Mouse (Mus musculus) MEL (cell line): ENCODE data around the gene Eftud2. TPM values are rescaled to one million over a fixed set of nuclear protein-coding genes. Genes with fewer than 3 reads are reported as not detected.

Source experiments
- DNase-seq: peaks from one replicate; pipeline ENCODE4 v3.0.0; 2011; ENCODE audit warnings: low read depth, low spot score
- H3K27ac ChIP-seq: 2 replicates; pipeline ENCODE4 v1.5.1; 2012; ENCODE audit warnings: low read depth, mild to moderate bottlenecking, control low read depth, low read length, moderate library complexity; ENCODE audit not compliant: control insufficient read depth
- H3K27me3 ChIP-seq, 2 experiments: fragments of 150-350 bp in 1 of 2; sonication (generic) in 1 of 2; 2 replicates each; pipeline ENCODE4 v1.6.1; 2012; ENCODE audit warnings: low read length in 2 of 2, mild to moderate bottlenecking in 2 of 2, improper control_type of control experiment in 1 of 2, moderate library complexity in 1 of 2; ENCODE audit not compliant: insufficient read depth in 2 of 2, control insufficient read depth in 1 of 2
- H3K36me3 ChIP-seq, 2 experiments: 2 replicates each; pipeline ENCODE4 v1.6.1; 2012 to 2014; ENCODE audit warnings: low read length in 2 of 2, improper control_type of control experiment in 1 of 2, inconsistent platforms in 1 of 2, mild to moderate bottlenecking in 1 of 2; ENCODE audit not compliant: insufficient read depth in 2 of 2, control insufficient read depth in 1 of 2
- H3K4me1 ChIP-seq, 2 experiments: fragments of 150-350 bp in 1 of 2; sonication (generic) in 1 of 2; 2 replicates each; pipeline ENCODE4 v1.6.1; 2012; ENCODE audit warnings: low read length in 2 of 2, improper control_type of control experiment in 1 of 2, mild to moderate bottlenecking in 1 of 2; ENCODE audit not compliant: insufficient read depth in 2 of 2, control insufficient read depth in 1 of 2
- H3K4me3 ChIP-seq, 2 experiments: fragments of 150-350 bp in 1 of 2; sonication (generic) in 1 of 2; 2 replicates each; pipeline ENCODE4 v1.5.1; 2012; ENCODE audit warnings: low read depth in 2 of 2, low read length in 2 of 2, mild to moderate bottlenecking in 2 of 2, moderate library complexity in 2 of 2, control low read depth in 1 of 2, improper control_type of control experiment in 1 of 2; ENCODE audit not compliant: control insufficient read depth in 1 of 2, insufficient read depth in 1 of 2
- H3K79me2 ChIP-seq: 2 replicates; pipeline ENCODE4 v1.6.1; 2012; ENCODE audit warnings: mild to moderate bottlenecking, low read length, moderate library complexity; ENCODE audit not compliant: control insufficient read depth, poor library complexity, insufficient read depth
- H3K9ac ChIP-seq: 2 replicates; pipeline ENCODE4 v1.6.1; 2012; ENCODE audit warnings: low read depth, mild to moderate bottlenecking, control low read depth, low read length, moderate library complexity; ENCODE audit not compliant: control insufficient read depth, poor library complexity, severe bottlenecking
- H3K9me3 ChIP-seq: fragments of 150-350 bp; sonication (generic); replicated peaks from 2 replicates; pipeline ENCODE4 v1.6.1; 2012; ENCODE audit warnings: mild to moderate bottlenecking, low read length, improper control_type of control experiment, moderate library complexity; ENCODE audit not compliant: insufficient read depth
- BHLHE40 ChIP-seq: IDR thresholded peaks from 2 replicates; pipeline ENCODE4 v1.6.1; 2012; ENCODE audit warnings: low read depth, mild to moderate bottlenecking, inconsistent platforms, low read length, improper control_type of control experiment, borderline replicate concordance
- CHD2 ChIP-seq: IDR thresholded peaks from 2 replicates; pipeline ENCODE4 v1.6.1; 2011; ENCODE audit warnings: low read length, improper control_type of control experiment
- CTCF ChIP-seq, 3 experiments: IDR thresholded peaks in 2 of 3; conservative IDR thresholded peaks in 1 of 3; 2 replicates each; pipeline ENCODE4 v1.5.1; 2011 to 2012; ENCODE audit warnings: low read length in 3 of 3, low read depth in 2 of 3, mild to moderate bottlenecking in 2 of 3, improper control_type of control experiment in 1 of 3, inconsistent platforms in 1 of 3, mixed read lengths in 1 of 3, moderate library complexity in 1 of 3; ENCODE audit not compliant: control insufficient read depth in 1 of 3, insufficient read depth in 1 of 3, poor library complexity in 1 of 3, severe bottlenecking in 1 of 3
- E2F4 ChIP-seq: IDR thresholded peaks from 2 replicates; pipeline ENCODE4 v1.6.1; 2011; ENCODE audit warnings: low read depth, low read length, improper control_type of control experiment, borderline replicate concordance
- ELF1 ChIP-seq: IDR thresholded peaks from 2 replicates; pipeline ENCODE4 v1.6.1; 2014; ENCODE audit warnings: low read depth, mild to moderate bottlenecking, inconsistent platforms, low read length, improper control_type of control experiment, moderate library complexity
- ETS1 ChIP-seq: IDR thresholded peaks from 2 replicates; pipeline ENCODE4 v1.6.1; 2012; ENCODE audit warnings: low read depth, mild to moderate bottlenecking, inconsistent platforms, low read length, improper control_type of control experiment, moderate library complexity
- GABPA ChIP-seq: IDR thresholded peaks from 2 replicates; pipeline ENCODE4 v1.6.1; 2012; ENCODE audit warnings: low read depth, mild to moderate bottlenecking, inconsistent platforms, low read length, improper control_type of control experiment, moderate library complexity
- GATA1 ChIP-seq: IDR thresholded peaks from 2 replicates; pipeline ENCODE4 v1.6.1; 2011; ENCODE audit warnings: low read depth, low read length, improper control_type of control experiment
- KAT2A ChIP-seq: conservative IDR thresholded peaks from 2 replicates; pipeline ENCODE4 v1.6.1; 2012; ENCODE audit warnings: low read depth, low read length, improper control_type of control experiment, inconsistent platforms
- MAX ChIP-seq: IDR thresholded peaks from 2 replicates; pipeline ENCODE4 v1.6.1; 2011; ENCODE audit warnings: low read length, improper control_type of control experiment
- MAZ ChIP-seq: IDR thresholded peaks from 2 replicates; pipeline ENCODE4 v1.6.1; 2012; ENCODE audit warnings: low read depth, mild to moderate bottlenecking, inconsistent platforms, low read length, improper control_type of control experiment
- MYB ChIP-seq: IDR thresholded peaks from 2 replicates; pipeline ENCODE4 v1.6.1; 2011; ENCODE audit warnings: mild to moderate bottlenecking, low read depth, low read length, improper control_type of control experiment
- NELFE ChIP-seq: IDR thresholded peaks from 2 replicates; pipeline ENCODE4 v1.6.1; 2011; ENCODE audit warnings: low read depth, low read length, improper control_type of control experiment
- NRF1 ChIP-seq: IDR thresholded peaks from 2 replicates; pipeline ENCODE4 v1.6.1; 2014; ENCODE audit warnings: low read depth, mild to moderate bottlenecking, inconsistent platforms, low read length, improper control_type of control experiment, moderate library complexity; ENCODE audit not compliant: poor library complexity, insufficient read depth, severe bottlenecking
- POLR2A ChIP-seq, 2 experiments: IDR thresholded peaks; 2 replicates each; pipeline ENCODE4 v1.6.1; 2011 to 2012; ENCODE audit warnings: low read length in 2 of 2, mild to moderate bottlenecking in 2 of 2, control low read depth in 1 of 2, improper control_type of control experiment in 1 of 2, low read depth in 1 of 2, moderate library complexity in 1 of 2; ENCODE audit not compliant: control insufficient read depth in 1 of 2, insufficient read depth in 1 of 2, poor library complexity in 1 of 2
- RAD21 ChIP-seq: IDR thresholded peaks from 2 replicates; pipeline ENCODE4 v1.6.1; 2011; ENCODE audit warnings: mild to moderate bottlenecking, low read depth, low read length, improper control_type of control experiment
- SIN3A ChIP-seq: IDR thresholded peaks from 2 replicates; pipeline ENCODE4 v1.6.1; 2012; ENCODE audit warnings: low read length, improper control_type of control experiment, inconsistent platforms
- SMC3 ChIP-seq: IDR thresholded peaks from 2 replicates; pipeline ENCODE4 v1.6.1; 2011; ENCODE audit warnings: low read depth, low read length, improper control_type of control experiment
- UBTF ChIP-seq: IDR thresholded peaks from 2 replicates; pipeline ENCODE4 v1.6.1; 2012; ENCODE audit warnings: low read depth, mild to moderate bottlenecking, inconsistent platforms, low read length, improper control_type of control experiment, moderate library complexity, borderline replicate concordance; ENCODE audit not compliant: insufficient read depth
- USF1 ChIP-seq: IDR thresholded peaks from 2 replicates; pipeline ENCODE4 v1.6.1; 2014; ENCODE audit warnings: low read depth, mild to moderate bottlenecking, inconsistent platforms, low read length, improper control_type of control experiment, moderate library complexity
- ZC3H11A ChIP-seq: IDR thresholded peaks from 2 replicates; pipeline ENCODE4 v1.6.1; 2012; ENCODE audit warnings: low read depth, mild to moderate bottlenecking, inconsistent platforms, low read length, improper control_type of control experiment
- ZKSCAN1 ChIP-seq: IDR thresholded peaks from 2 replicates; pipeline ENCODE4 v1.6.1; 2012; ENCODE audit warnings: low read depth, mild to moderate bottlenecking, inconsistent platforms, low read length, improper control_type of control experiment, moderate library complexity
- polyA plus RNA-seq, 2 experiments: library from polyadenylated mRNA; stranded (reverse) in 1 of 2; unstranded in 1 of 2; fragments of >175 nt in 1 of 2; fragments of >200 nt in 1 of 2; gene quantifications; 2 replicates each; pipeline versions ENCODE4 v1.2.1 to v1.2.4; 2012; ENCODE audit warnings: low replicate concordance in 2 of 2, low read depth in 1 of 2; ENCODE audit not compliant: insufficient read length in 2 of 2, insufficient read depth in 1 of 2, missing spikeins in 1 of 2
- total RNA-seq: library from RNA; depleted of rRNA; stranded (reverse); fragments of 300-350 nt; gene quantifications from 2 replicates; pipeline ENCODE4 v1.2.3, GENCODE M21; 2012

Gene Eftud2
- total and polyA plus RNA-seq, 3 experiments = 261 to 1,215 (median 424) TPM

- H3K27ac ChIP-seq = no peak overlapping the region
- H3K79me2 ChIP-seq = no peaks in the 10 kb centered on the region
- no peaks in the 10 kb centered on the region for H3K4me1 ChIP-seq
- TF ChIP-seq SIN3A (no peak), KAT2A (no peak), NRF1 (no peak), MYB (no peak), UBTF (no peak), SMC3 (no peak), GABPA (no peak), ZC3H11A (no peak), ETS1 (no peak), CTCF (IDR thresholded peaks at IDR 0.05 in 2 of 3, conservative IDR thresholded peaks at IDR 0.05 in 1 of 3; ENCODE audit: control insufficient read depth in 1 of 3, insufficient read depth in 1 of 3, low read depth in 2 of 3, low read length in 3 of 3, poor library complexity in 1 of 3, severe bottlenecking in 1 of 3) (no peak), E2F4 (no peak), ZKSCAN1 (no peak), NELFE (no peak), GATA1 (no peak), ELF1 (no peak), BHLHE40 (no peak), MAX (no peak), USF1 (no peak), POLR2A (IDR thresholded peaks at IDR 0.05; ENCODE audit: control insufficient read depth in 1 of 2, insufficient read depth in 1 of 2, low read depth in 1 of 2, low read length in 2 of 2, poor library complexity in 1 of 2) (no peak)
- no peak overlapping the region for H3K4me3 ChIP-seq
- DNase-seq = no peak
- H3K27me3 ChIP-seq = peaks cover 17 to 26% of the 10 kb centered on the region in 2 experiments
- no peak overlapping the region for H3K9ac ChIP-seq
- H3K9me3 ChIP-seq = no peaks in the 10 kb centered on the region
- H3K36me3 ChIP-seq = no peaks in the 10 kb centered on the region
Measured at GRCm38 (mm10) chr11:102819783-102820385, 60.9 kb downstream of the Eftud2 start.

GRCm38 (mm10) chr11:102819021-102819782 lies 61.6 kb downstream of the Eftud2 start, which contains the start of gene Gjc1:
Gene Gjc1 (minus strand): TSS chr11:102819700.
- H3K9ac ChIP-seq = no peak within 1 kb of the TSS
- DNase-seq = no peak
- no peak within 1 kb of the TSS for H3K4me3 ChIP-seq
- no peaks in the 10 kb centered on the region for H3K9me3 ChIP-seq
- H3K27me3 ChIP-seq = peaks cover 15 to 26% of the 10 kb centered on the region in 2 experiments
- H3K4me1 ChIP-seq = no peaks in the 10 kb centered on the region
- H3K27ac ChIP-seq = no peak within 1 kb of the TSS
- no peaks in the 10 kb centered on the region for H3K36me3 ChIP-seq
- TF ChIP-seq MAZ = no peak
- TF ChIP-seq MYB = no peak
- no peak for TF ChIP-seq RAD21
- TF ChIP-seq SMC3 = no peak
- TF ChIP-seq UBTF = no peak
- no peak for TF ChIP-seq CHD2
- no peak for TF ChIP-seq NRF1
- no peaks in the 10 kb centered on the region for H3K79me2 ChIP-seq
